8 mouse cellular contexts compared by ENCODE assay signal in genomic region chr9:60276351-60276750, GRCm38 (mm10).
DNase-seq lines count a peak whose midpoint lies in the region; ATAC-seq and TF ChIP-seq lines count a peak whose summit lies in the region.

No protein-coding gene starts in this region.

- no peak for ATAC-seq in hindbrain, embryonic 11.5 days (ENCODE audit: low FRiP score)

- TF ChIP-seq CTCF in cortical plate, adult 2 months (IDR thresholded peaks at IDR 0.05; ENCODE audit: extremely low read depth, insufficient read depth, low read length): peak; percentile 33; the same call in 1 of the 2 replicates

- H3K4me2 ChIP-seq in hindbrain, embryonic 11.5 days (replicated peaks; ENCODE audit: low read depth, low read length): no peak overlapping the region

- no peak for TF ChIP-seq POLR2A in cortical plate, adult 2 months (IDR thresholded peaks at IDR 0.05; ENCODE audit: extremely low read depth, insufficient read depth, low read length)

- no peak overlapping the region for H3K9ac ChIP-seq in hindbrain, embryonic 11.5 days (ENCODE audit: low read depth, low read length)

- H3K4me1 ChIP-seq in cortical plate, adult 2 months (ENCODE audit: control insufficient read depth, insufficient read depth, low read length): no peaks in the 10 kb centered on the region
- no peaks in the 10 kb centered on the region for H3K4me1 ChIP-seq in hindbrain, embryonic 11.5 days (replicated peaks; ENCODE audit: control insufficient read depth, insufficient read depth, low read length)

- WGBS in hindbrain, embryonic 11.5 days: 24% methylated on average over 5 of the region's 5 CpGs

- no peaks in the 10 kb centered on the region for H3K36me3 ChIP-seq in hindbrain, embryonic 11.5 days (ENCODE audit: control insufficient read depth, insufficient read depth, low read length)

- H3K4me3 ChIP-seq in cortical plate, adult 2 months (ENCODE audit: insufficient read depth, low read length): no peak overlapping the region
- no peak overlapping the region for H3K4me3 ChIP-seq in hindbrain, embryonic 11.5 days (ENCODE audit: low read depth, low read length)

- H3K27ac ChIP-seq in cortical plate, adult 2 months (ENCODE audit: insufficient read depth, low read length): no peak overlapping the region
- peak overlapping the region; percentile 30; the same call in 1 of the 2 replicates for H3K27ac ChIP-seq in hindbrain, embryonic 11.5 days (ENCODE audit: low read depth, low read length)

- no peaks in the 10 kb centered on the region for H3K9me3 ChIP-seq in hindbrain, embryonic 11.5 days (ENCODE audit: control insufficient read depth, low read length)

- intact Hi-C loops in left cerebral cortex, postnatal 14 days (cut with DNase I): loop anchor here (2.0 to 10.0 kb wide), 2 partner anchors 32 to 248 kb away; partner anchors contain the start of gene Thsd4
- intact Hi-C loops in left cerebral cortex, postnatal 4 days (cut with DNase I): no loop called here

- H3K27me3 ChIP-seq in hindbrain, embryonic 11.5 days (ENCODE audit: control insufficient read depth, insufficient read depth, low read length): no peaks in the 10 kb centered on the region

- peak; percentile 26 to 40 for DNase-seq in left cerebral cortex, postnatal 14 days (ENCODE audit: low spot score in 2 of 2)
- DNase-seq in left cerebral cortex, postnatal 4 days: no peak
- DNase-seq in hindbrain, embryonic 11.5 days (ENCODE audit: low spot score): peak; percentile 41
- DNase-seq in mesoderm, embryonic 11.5 days (ENCODE audit: low read depth, low spot score): peak; percentile 47
- DNase-seq in spleen, adult 18-20 months: no peak
- no peak for DNase-seq in gastrocnemius, adult 8-10 months (ENCODE audit: low spot score in 2 of 2)
- DNase-seq in spleen, adult 12 weeks (ENCODE audit: low spot score): no peak

Comparison
In these comparisons a context has a peak if more than half of its experiments do, and no peak if none do; other contexts are left out.
1. DNase-seq: peak in left cerebral cortex, postnatal 14 days (2 of 2), hindbrain, embryonic 11.5 days (single experiment) and mesoderm, embryonic 11.5 days (single experiment); none in left cerebral cortex, postnatal 4 days (single experiment), spleen, adult 18-20 months (0 of 2), gastrocnemius, adult 8-10 months (0 of 2) and spleen, adult 12 weeks (single experiment).